Mouse (Mus musculus): ENCODE data around the gene Abca3. TPM values are rescaled to one million over a fixed set of nuclear protein-coding genes. Genes with fewer than 3 reads are reported as not detected.

Gene Abca3
- total and polyA plus RNA-seq, 3 experiments: 12.1 to 13.4 (median 12.6) TPM

GRCm38 (mm10) chr17:24355284-24355683 lies 3.5 kb downstream of the Abca3 start:
- TF ChIP-seq POLR2A (IDR thresholded peaks at IDR 0.05; ENCODE audit: insufficient read depth, low read depth, low read length) (no peak), CTCF (IDR thresholded peaks at IDR 0.05) (no peak), EP300 (IDR thresholded peaks at IDR 0.05; ENCODE audit: insufficient read depth, low read depth, low read length) (no peak)
- DNase-seq: no peak
- H3K36me3 ChIP-seq (ENCODE audit: control insufficient read depth, insufficient read depth, low read length): no peaks in the 10 kb centered on the region
- H3K79me2 ChIP-seq (replicated peaks; ENCODE audit: control insufficient read depth, insufficient read depth, low read length): 0 out of 2 replicates have a peak, but pooled peaks cover 1% of the 10 kb centered on the region
- H3K27ac ChIP-seq: no peak overlapping the region
- H3K4me3 ChIP-seq: no peak overlapping the region
- H3K4me1 ChIP-seq (ENCODE audit: control insufficient read depth, insufficient read depth, low read length): peaks cover 7% of the 10 kb centered on the region
- H3K27me3 ChIP-seq (ENCODE audit: control insufficient read depth, insufficient read depth, low read length): no peaks in the 10 kb centered on the region
- intact Hi-C loops (cut with DNase I): no loop called here
- WGBS: 60% methylated on average over 8 of the region's 8 CpGs
- no peak overlapping the region for H3K9ac ChIP-seq (ENCODE audit: low read depth, low read length)

GRCm38 (mm10) chr17:24359006-24359405 lies 7.3 kb downstream of the Abca3 start:
- no peak for TF ChIP-seq CTCF (IDR thresholded peaks at IDR 0.05)
- TF ChIP-seq EP300 (IDR thresholded peaks at IDR 0.05; ENCODE audit: insufficient read depth, low read depth, low read length): no peak
- Histone ChIP-seq H3K4me1 (ENCODE audit: control insufficient read depth, insufficient read depth, low read length) (peaks cover 5% of the 10 kb centered on the region), H3K27me3 (ENCODE audit: control insufficient read depth, insufficient read depth, low read length) (no peaks in the 10 kb centered on the region), H3K27ac (no peak overlapping the region), H3K9ac (ENCODE audit: low read depth, low read length) (no peak overlapping the region), H3K4me3 (no peak overlapping the region), H3K79me2 (replicated peaks; ENCODE audit: control insufficient read depth, insufficient read depth, low read length) (0 out of 2 replicates have a peak, but pooled peaks cover 1% of the 10 kb centered on the region), H3K36me3 (ENCODE audit: control insufficient read depth, insufficient read depth, low read length) (no peaks in the 10 kb centered on the region)
- intact Hi-C loops (cut with DNase I): no loop called here
- no peak for DNase-seq
- WGBS: 68% methylated on average over 8 of the region's 8 CpGs

- TF ChIP-seq CTCF (IDR thresholded peaks at IDR 0.05) (no peak), POLR2A (IDR thresholded peaks at IDR 0.05; ENCODE audit: insufficient read depth, low read depth, low read length) (no peak), EP300 (IDR thresholded peaks at IDR 0.05; ENCODE audit: insufficient read depth, low read depth, low read length) (no peak)
- H3K36me3 ChIP-seq (ENCODE audit: control insufficient read depth, insufficient read depth, low read length): no peaks in the 10 kb centered on the region
- no peak overlapping the region for H3K9ac ChIP-seq (ENCODE audit: low read depth, low read length)
- no peak for DNase-seq
- H3K27me3 ChIP-seq (ENCODE audit: control insufficient read depth, insufficient read depth, low read length): no peaks in the 10 kb centered on the region
- 0 out of 2 replicates have a peak, but pooled peaks cover 1% of the 10 kb centered on the region for H3K79me2 ChIP-seq (replicated peaks; ENCODE audit: control insufficient read depth, insufficient read depth, low read length)
- WGBS: 65% methylated on average over 2 of the region's 2 CpGs
- intact Hi-C loops (cut with DNase I): no loop called here
- H3K27ac ChIP-seq: no peak overlapping the region
- no peak overlapping the region for H3K4me3 ChIP-seq
- H3K4me1 ChIP-seq (ENCODE audit: control insufficient read depth, insufficient read depth, low read length): peaks cover 3% of the 10 kb centered on the region
Measured at GRCm38 (mm10) chr17:24359903-24360302, 8.2 kb downstream of the Abca3 start.

- intact Hi-C loops (cut with DNase I): no loop called here
- Histone ChIP-seq H3K9ac (ENCODE audit: low read depth, low read length) (no peak overlapping the region), H3K27ac (no peak overlapping the region), H3K79me2 (replicated peaks; ENCODE audit: control insufficient read depth, insufficient read depth, low read length) (no peaks in the 10 kb centered on the region), H3K4me3 (no peak overlapping the region), H3K27me3 (ENCODE audit: control insufficient read depth, insufficient read depth, low read length) (no peaks in the 10 kb centered on the region), H3K4me1 (ENCODE audit: control insufficient read depth, insufficient read depth, low read length) (no peaks in the 10 kb centered on the region), H3K36me3 (ENCODE audit: control insufficient read depth, insufficient read depth, low read length) (no peaks in the 10 kb centered on the region)
- no peak for DNase-seq
- WGBS: 87% methylated on average over 8 of the region's 8 CpGs
- TF ChIP-seq CTCF (IDR thresholded peaks at IDR 0.05) (no peak), EP300 (IDR thresholded peaks at IDR 0.05; ENCODE audit: insufficient read depth, low read depth, low read length) (no peak), POLR2A (IDR thresholded peaks at IDR 0.05; ENCODE audit: insufficient read depth, low read depth, low read length) (no peak)
Measured at GRCm38 (mm10) chr17:24360841-24361240, 9.1 kb downstream of the Abca3 start.

- 91% methylated on average over 5 of the region's 5 CpGs for WGBS
- no peak overlapping the region for H3K9ac ChIP-seq (ENCODE audit: low read depth, low read length)
- intact Hi-C loops (cut with DNase I): no loop called here
- no peak for DNase-seq
- H3K79me2 ChIP-seq (replicated peaks; ENCODE audit: control insufficient read depth, insufficient read depth, low read length): no peaks in the 10 kb centered on the region
- no peaks in the 10 kb centered on the region for H3K36me3 ChIP-seq (ENCODE audit: control insufficient read depth, insufficient read depth, low read length)
- TF ChIP-seq EP300 (IDR thresholded peaks at IDR 0.05; ENCODE audit: insufficient read depth, low read depth, low read length) (no peak), CTCF (IDR thresholded peaks at IDR 0.05) (no peak), POLR2A (IDR thresholded peaks at IDR 0.05; ENCODE audit: insufficient read depth, low read depth, low read length) (no peak)
- no peaks in the 10 kb centered on the region for H3K4me1 ChIP-seq (ENCODE audit: control insufficient read depth, insufficient read depth, low read length)
- no peak overlapping the region for H3K27ac ChIP-seq
- no peak overlapping the region for H3K4me3 ChIP-seq
- no peaks in the 10 kb centered on the region for H3K27me3 ChIP-seq (ENCODE audit: control insufficient read depth, insufficient read depth, low read length)
Measured at GRCm38 (mm10) chr17:24361291-24361690, 9.5 kb downstream of the Abca3 start.

GRCm38 (mm10) chr17:24362527-24362926 lies 10.8 kb downstream of the Abca3 start:
- no peak overlapping the region for H3K27ac ChIP-seq
- 89% methylated on average over 9 of the region's 9 CpGs for WGBS
- no peak overlapping the region for H3K4me3 ChIP-seq
- H3K9ac ChIP-seq (ENCODE audit: low read depth, low read length): no peak overlapping the region
- no peaks in the 10 kb centered on the region for H3K4me1 ChIP-seq (ENCODE audit: control insufficient read depth, insufficient read depth, low read length)
- H3K36me3 ChIP-seq (ENCODE audit: control insufficient read depth, insufficient read depth, low read length): no peaks in the 10 kb centered on the region
- no peaks in the 10 kb centered on the region for H3K27me3 ChIP-seq (ENCODE audit: control insufficient read depth, insufficient read depth, low read length)
- no peaks in the 10 kb centered on the region for H3K79me2 ChIP-seq (replicated peaks; ENCODE audit: control insufficient read depth, insufficient read depth, low read length)
- intact Hi-C loops (cut with DNase I): no loop called here
- TF ChIP-seq CTCF (IDR thresholded peaks at IDR 0.05) (no peak), EP300 (IDR thresholded peaks at IDR 0.05; ENCODE audit: insufficient read depth, low read depth, low read length) (no peak), POLR2A (IDR thresholded peaks at IDR 0.05; ENCODE audit: insufficient read depth, low read depth, low read length) (no peak)
- DNase-seq: no peak

Data from heart, adult 2 months (tissue).